Comparison of ENCODE assay signal across 7 mouse cellular contexts in genomic region chr7:19002115-19002514, GRCm38 (mm10). TPM values are rescaled to one million over a fixed set of nuclear protein-coding genes. Genes with fewer than 3 reads are reported as not detected.
DNase-seq lines count a peak whose midpoint lies in the region; ATAC-seq and TF ChIP-seq lines count a peak whose summit lies in the region.

No protein-coding gene starts in this region.

- H3K27me3 ChIP-seq in lung, embryonic 14.5 days (ENCODE audit: insufficient read depth, low read length) = no peaks in the 10 kb centered on the region
- no peaks in the 10 kb centered on the region for H3K27me3 ChIP-seq in embryonic facial prominence, embryonic 15.5 days
- no peaks in the 10 kb centered on the region for H3K27me3 ChIP-seq in limb, embryonic 10.5 days (ENCODE audit: low read depth, poor library complexity, severe bottlenecking)
- H3K27me3 ChIP-seq in neural tube, embryonic 15.5 days (replicated peaks) = no peaks in the 10 kb centered on the region

- H3K36me3 ChIP-seq in lung, embryonic 14.5 days (ENCODE audit: insufficient read depth) = peaks cover 20% of the 10 kb centered on the region
- peaks cover 22% of the 10 kb centered on the region for H3K36me3 ChIP-seq in embryonic facial prominence, embryonic 15.5 days
- peaks cover 32% of the 10 kb centered on the region for H3K36me3 ChIP-seq in limb, embryonic 10.5 days
- peaks cover 18% of the 10 kb centered on the region for H3K36me3 ChIP-seq in neural tube, embryonic 15.5 days

- peak overlapping the region; percentile 68 for H3K9ac ChIP-seq in lung, embryonic 14.5 days
- H3K9ac ChIP-seq in embryonic facial prominence, embryonic 15.5 days = no peak overlapping the region; the same call in 1 of the 2 replicates
- H3K9ac ChIP-seq in neural tube, embryonic 15.5 days (replicated peaks) = peak overlapping the region; percentile 60

- WGBS in lung, embryonic 14.5 days = 12% methylated on average over 4 of the region's 4 CpGs
- 23% methylated on average over 4 of the region's 4 CpGs for WGBS in embryonic facial prominence, embryonic 15.5 days
- WGBS in limb, embryonic 10.5 days = 37% methylated on average over 4 of the region's 4 CpGs
- WGBS in neural tube, embryonic 15.5 days = 36% methylated on average over 4 of the region's 4 CpGs

- peak overlapping the region; percentile 75 for H3K4me2 ChIP-seq in lung, embryonic 14.5 days
- H3K4me2 ChIP-seq in embryonic facial prominence, embryonic 15.5 days (replicated peaks) = peak overlapping the region; percentile 61
- peak overlapping the region; percentile 75 for H3K4me2 ChIP-seq in neural tube, embryonic 15.5 days

- no peak for TF ChIP-seq CTCF in lung, embryonic 14.5 days (IDR thresholded peaks at IDR 0.05; ENCODE audit: low read depth)

- peak overlapping the region; percentile 40 for H3K4me3 ChIP-seq in lung, embryonic 14.5 days (ENCODE audit: low read depth, low read length)
- peak overlapping the region; percentile 44 for H3K4me3 ChIP-seq in embryonic facial prominence, embryonic 15.5 days (replicated peaks)
- H3K4me3 ChIP-seq in limb, embryonic 10.5 days = peak overlapping the region; percentile 53
- H3K4me3 ChIP-seq in neural tube, embryonic 15.5 days (replicated peaks) = peak overlapping the region; percentile 43; the same call in 1 of the 2 replicates

- peaks cover 19% of the 10 kb centered on the region for H3K4me1 ChIP-seq in lung, embryonic 14.5 days (ENCODE audit: insufficient read depth)
- peaks cover 62% of the 10 kb centered on the region for H3K4me1 ChIP-seq in embryonic facial prominence, embryonic 15.5 days
- H3K4me1 ChIP-seq in limb, embryonic 10.5 days = peaks cover 63% of the 10 kb centered on the region
- peaks cover 73% of the 10 kb centered on the region for H3K4me1 ChIP-seq in neural tube, embryonic 15.5 days

- no peak for ATAC-seq in lung, embryonic 14.5 days (ENCODE audit: insufficient read depth)
- no peak for ATAC-seq in embryonic facial prominence, embryonic 15.5 days (ENCODE audit: insufficient number of reproducible peaks, low FRiP score, low TSS enrichment, low read depth)
- no peak for ATAC-seq in neural tube, embryonic 15.5 days (ENCODE audit: low FRiP score)
- no peak for ATAC-seq in activated CD4-positive, CD25-positive, alpha-beta regulatory T cell, adult 4 months

- H3K9me3 ChIP-seq in lung, embryonic 14.5 days (ENCODE audit: low read depth, low read length) = no peaks in the 10 kb centered on the region
- H3K9me3 ChIP-seq in embryonic facial prominence, embryonic 15.5 days (replicated peaks) = no peaks in the 10 kb centered on the region
- no peaks in the 10 kb centered on the region for H3K9me3 ChIP-seq in limb, embryonic 10.5 days (replicated peaks)
- H3K9me3 ChIP-seq in neural tube, embryonic 15.5 days (replicated peaks) = no peaks in the 10 kb centered on the region

- no peak for DNase-seq in lung, embryonic 14.5 days
- no peak for DNase-seq in lung, postnatal 14 days
- DNase-seq in limb, embryonic 10.5 days (ENCODE audit: low spot score) = no peak
- no peak for DNase-seq in urinary bladder, adult 2 months (ENCODE audit: low spot score)

- H3K27ac ChIP-seq in lung, embryonic 14.5 days (ENCODE audit: low read depth) = peak overlapping the region; percentile 73
- peak overlapping the region; percentile 78 for H3K27ac ChIP-seq in embryonic facial prominence, embryonic 15.5 days (replicated peaks)
- peak overlapping the region; percentile 87 for H3K27ac ChIP-seq in limb, embryonic 10.5 days
- peak overlapping the region; percentile 79 for H3K27ac ChIP-seq in neural tube, embryonic 15.5 days (replicated peaks)

RNA-seq across cellular contexts. Expression of gene Irf2bp1, which starts 1.7 kb away (rescaled TPM):
- polyA plus RNA-seq in lung, embryonic 14.5 days (2014; fragmentation: Nextera tagmentation; extraction: Ambion mirVana) = 27.3 and 35.0 TPM in 2 replicates
- 31.1 and 32.2 TPM in 2 replicates for polyA plus RNA-seq in embryonic facial prominence, embryonic 15.5 days (2015; fragmentation: Nextera tagmentation; extraction: Ambion mirVana)
- polyA plus RNA-seq in limb, embryonic 10.5 days (2016; fragmentation: Nextera tagmentation; extraction: Ambion mirVana) = 30.8 and 34.4 TPM in 2 replicates
- polyA plus RNA-seq in neural tube, embryonic 15.5 days (2015; fragmentation: Nextera tagmentation; extraction: Ambion mirVana) = 28.4 and 28.6 TPM in 2 replicates
- 15.8 and 20.3 TPM in 2 replicates for polyA plus RNA-seq in urinary bladder, adult 2 months (2012; rRNA removed)
- 1 to 10 TPM; 2.0 to 3.0 TPM for polyA plus RNA-seq in activated CD4-positive, CD25-positive, alpha-beta regulatory T cell, adult 4 months (2017; shearing (Covaris generic))

RNA-seq across cellular contexts. Expression of gene Mypop, which starts 11.1 kb away (rescaled TPM):
- 3.7 and 4.8 TPM in 2 replicates for polyA plus RNA-seq in lung, embryonic 14.5 days (2014; fragmentation: Nextera tagmentation; extraction: Ambion mirVana)
- 5.9 and 6.3 TPM in 2 replicates for polyA plus RNA-seq in embryonic facial prominence, embryonic 15.5 days (2015; fragmentation: Nextera tagmentation; extraction: Ambion mirVana)
- 3.4 and 4.0 TPM in 2 replicates for polyA plus RNA-seq in limb, embryonic 10.5 days (2016; fragmentation: Nextera tagmentation; extraction: Ambion mirVana)
- polyA plus RNA-seq in neural tube, embryonic 15.5 days (2015; fragmentation: Nextera tagmentation; extraction: Ambion mirVana) = 7.6 and 8.0 TPM in 2 replicates
- 7.5 and 9.5 TPM in 2 replicates for polyA plus RNA-seq in urinary bladder, adult 2 months (2012; rRNA removed)
- 1 to 10 TPM; 2.2 to 2.8 TPM for polyA plus RNA-seq in activated CD4-positive, CD25-positive, alpha-beta regulatory T cell, adult 4 months (2017; shearing (Covaris generic))

RNA-seq across cellular contexts. Expression of gene Nanos2, which starts 14.9 kb away (rescaled TPM):
- not detected in 2 replicates for polyA plus RNA-seq in lung, embryonic 14.5 days (2014; fragmentation: Nextera tagmentation; extraction: Ambion mirVana)
- not detected in 2 replicates for polyA plus RNA-seq in embryonic facial prominence, embryonic 15.5 days (2015; fragmentation: Nextera tagmentation; extraction: Ambion mirVana)
- polyA plus RNA-seq in limb, embryonic 10.5 days (2016; fragmentation: Nextera tagmentation; extraction: Ambion mirVana) = not detected in 2 replicates
- 0.84 and 0.93 TPM in 2 replicates for polyA plus RNA-seq in neural tube, embryonic 15.5 days (2015; fragmentation: Nextera tagmentation; extraction: Ambion mirVana)
- polyA plus RNA-seq in urinary bladder, adult 2 months (2012; rRNA removed) = 0.04 TPM in 1 of 2 replicates, not detected in the other
- under 1 TPM in 1 of 2 experiments, not detected in 1; 0.31 TPM for polyA plus RNA-seq in activated CD4-positive, CD25-positive, alpha-beta regulatory T cell, adult 4 months (2017; shearing (Covaris generic))

RNA-seq across cellular contexts. Expression of gene Foxa3, which starts 21.2 kb away (rescaled TPM):
- 2.2 and 2.3 TPM in 2 replicates for polyA plus RNA-seq in lung, embryonic 14.5 days (2014; fragmentation: Nextera tagmentation; extraction: Ambion mirVana)
- polyA plus RNA-seq in embryonic facial prominence, embryonic 15.5 days (2015; fragmentation: Nextera tagmentation; extraction: Ambion mirVana) = 0.58 and 1.3 TPM in 2 replicates
- not detected in 2 replicates for polyA plus RNA-seq in limb, embryonic 10.5 days (2016; fragmentation: Nextera tagmentation; extraction: Ambion mirVana)
- polyA plus RNA-seq in neural tube, embryonic 15.5 days (2015; fragmentation: Nextera tagmentation; extraction: Ambion mirVana) = 0.31 and 1.3 TPM in 2 replicates
- 0.04 TPM in 1 of 2 replicates, not detected in the other for polyA plus RNA-seq in urinary bladder, adult 2 months (2012; rRNA removed)
- polyA plus RNA-seq in activated CD4-positive, CD25-positive, alpha-beta regulatory T cell, adult 4 months (2017; shearing (Covaris generic)) = under 1 TPM in 1 of 2 experiments, not detected in 1; 0.16 TPM

RNA-seq across cellular contexts. Expression of gene Sympk, which starts 22.1 kb away (rescaled TPM):
- 22.9 and 26.8 TPM in 2 replicates for polyA plus RNA-seq in lung, embryonic 14.5 days (2014; fragmentation: Nextera tagmentation; extraction: Ambion mirVana)
- 35.3 and 36.8 TPM in 2 replicates for polyA plus RNA-seq in embryonic facial prominence, embryonic 15.5 days (2015; fragmentation: Nextera tagmentation; extraction: Ambion mirVana)
- 50.4 and 54.6 TPM in 2 replicates for polyA plus RNA-seq in limb, embryonic 10.5 days (2016; fragmentation: Nextera tagmentation; extraction: Ambion mirVana)
- polyA plus RNA-seq in neural tube, embryonic 15.5 days (2015; fragmentation: Nextera tagmentation; extraction: Ambion mirVana) = 26.4 and 28.3 TPM in 2 replicates
- 35.0 and 43.7 TPM in 2 replicates for polyA plus RNA-seq in urinary bladder, adult 2 months (2012; rRNA removed)
- polyA plus RNA-seq in activated CD4-positive, CD25-positive, alpha-beta regulatory T cell, adult 4 months (2017; shearing (Covaris generic)) = 10 to 100 TPM in 1 of 2 experiments, 1 to 10 TPM in 1; 10.0 to 10.3 TPM
